Mouse (Mus musculus): Measurements from ENCODE around the gene Spata17.

Spata17 gene

DNA sequence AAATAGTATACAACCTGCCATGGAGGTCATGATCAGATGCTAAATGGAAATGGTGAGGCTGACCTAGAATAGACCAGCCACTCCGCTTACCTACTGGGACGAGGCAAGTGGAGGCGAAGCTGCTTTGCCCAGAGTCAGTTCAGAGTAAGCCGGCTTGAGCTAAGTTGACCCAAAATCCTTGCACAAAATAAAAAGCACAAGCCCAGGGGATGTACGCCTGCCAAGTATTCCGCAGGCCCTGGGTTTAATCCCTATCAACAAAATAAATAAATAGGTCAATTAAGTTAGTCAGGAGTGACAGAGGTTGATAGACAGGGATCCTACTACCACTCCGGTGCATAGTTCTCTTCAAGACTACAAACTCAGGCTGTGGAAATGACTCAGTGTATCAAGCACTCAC is 207.0 kb downstream of the Spata17 start:
- DNase-seq (ENCODE audit: extremely low read depth, insufficient read length, low spot score): no peak

DNA sequence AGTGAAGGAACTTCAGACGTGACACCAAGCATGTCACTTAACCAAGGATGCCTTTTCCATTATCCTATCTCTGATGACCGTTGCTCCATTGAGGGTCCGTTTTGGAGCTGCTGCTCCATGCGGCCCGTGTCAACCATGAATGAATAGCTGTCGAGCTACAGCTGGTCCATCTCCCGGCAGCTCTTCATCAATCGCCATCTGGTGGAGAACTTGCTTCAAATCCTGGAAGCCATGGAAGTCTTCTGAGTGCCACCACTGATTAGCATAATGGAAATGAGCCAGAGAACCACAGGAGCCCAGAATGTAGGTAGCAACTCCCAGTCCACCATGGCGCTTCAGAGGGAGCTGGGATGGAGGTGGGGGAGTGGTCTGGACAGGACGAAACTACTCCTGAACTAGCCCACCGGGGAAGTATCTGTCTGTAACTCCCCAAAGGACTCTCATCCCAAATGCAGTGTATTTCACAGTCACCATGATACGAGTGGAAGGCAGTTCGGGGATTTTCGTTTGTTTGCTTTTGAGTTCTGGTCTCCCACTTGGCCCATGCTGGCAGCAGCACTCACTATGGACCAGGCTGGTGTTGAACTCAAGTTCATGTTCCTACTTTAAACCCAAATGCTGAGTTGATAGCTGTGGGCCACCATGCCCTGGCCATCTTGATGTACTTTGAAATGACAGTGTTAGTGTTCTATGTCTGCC is 208.9 kb downstream of the Spata17 start:
- DNase-seq (ENCODE audit: extremely low read depth, insufficient read length, low spot score): no peak

DNA sequence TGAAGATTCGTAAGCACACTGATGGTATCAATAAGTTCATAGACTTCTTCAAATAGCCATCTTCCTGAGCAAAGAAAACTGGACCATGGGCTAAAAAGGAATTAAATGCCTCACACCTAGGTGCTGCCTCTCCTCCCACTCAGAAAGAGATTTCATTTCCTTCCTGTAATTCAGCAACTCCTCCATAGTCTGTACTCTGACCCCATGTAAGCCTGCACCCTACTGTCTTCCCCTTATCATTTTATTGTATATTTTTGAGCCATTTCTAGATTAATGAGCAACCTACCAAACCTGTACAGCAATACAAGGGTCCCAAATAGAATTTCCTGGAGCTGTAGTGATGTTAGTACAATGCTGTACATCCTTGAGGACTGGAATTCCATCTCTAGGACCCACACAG is 211.0 kb downstream of the Spata17 start:
- no peak for DNase-seq (ENCODE audit: extremely low read depth, insufficient read length, low spot score)

DNA sequence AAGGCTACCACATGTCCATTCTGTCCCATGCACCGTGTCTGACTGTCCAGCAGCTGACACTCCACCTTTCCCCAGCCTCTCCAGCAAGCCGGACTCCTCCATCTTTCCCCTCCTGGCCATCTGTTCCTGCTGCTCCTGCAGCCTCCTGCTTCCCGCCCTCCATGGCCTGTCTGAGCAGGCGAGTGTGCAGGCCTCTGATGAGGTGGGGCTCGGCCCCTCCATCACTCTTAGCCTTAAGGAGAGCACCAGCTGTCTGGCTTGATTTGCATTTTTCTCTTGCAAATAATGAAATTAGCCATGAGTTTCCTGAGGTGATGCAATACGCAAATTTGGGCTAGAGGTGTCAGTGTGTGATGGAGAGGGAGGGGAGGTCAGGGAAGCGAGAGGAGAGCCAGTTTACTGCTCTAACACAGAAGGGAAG is 211.8 kb downstream of the Spata17 start:
- no peak for DNase-seq (ENCODE audit: extremely low read depth, insufficient read length, low spot score)

DNA sequence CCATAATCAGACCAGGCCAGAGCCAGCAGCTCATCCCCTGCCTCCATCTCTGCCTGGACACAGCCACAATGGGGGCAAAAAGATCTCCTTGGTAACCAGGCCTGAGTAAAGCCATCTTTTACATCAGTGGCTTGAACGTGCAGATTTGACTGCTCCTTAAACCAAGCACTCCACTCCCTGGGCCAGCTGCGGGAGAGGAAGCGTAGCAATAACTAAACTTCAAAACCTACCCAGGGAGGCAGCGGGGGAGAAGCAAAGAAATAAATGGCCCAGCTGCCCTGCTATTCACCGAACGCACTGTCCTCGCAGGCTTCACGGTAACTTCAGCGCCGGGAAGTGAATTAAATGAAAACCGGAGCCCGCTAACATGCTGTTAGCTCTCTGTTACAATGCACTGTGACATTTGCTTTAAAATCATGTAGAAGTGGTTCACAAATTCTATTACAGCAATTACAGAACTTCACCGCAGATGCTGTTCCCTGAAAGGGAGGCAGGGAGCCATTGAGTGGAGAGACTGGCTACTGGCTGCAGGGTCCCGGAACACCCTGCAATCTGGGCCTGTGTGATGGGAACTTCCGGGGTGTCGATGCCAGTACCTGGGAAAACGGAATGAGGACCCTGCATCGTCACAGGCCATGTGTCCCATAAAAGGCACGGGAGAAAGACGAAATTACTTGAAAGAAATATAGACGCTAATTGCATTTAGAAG is 217.5 kb downstream of the Spata17 start:
- no peak for DNase-seq (ENCODE audit: extremely low read depth, insufficient read length, low spot score)
